Mouse (Mus musculus): ENCODE measurements around the gene Med29.
A peak's percentile ranks its signal among the peaks of the same experiment; 100 is the strongest.

The Med29 gene

DNA sequence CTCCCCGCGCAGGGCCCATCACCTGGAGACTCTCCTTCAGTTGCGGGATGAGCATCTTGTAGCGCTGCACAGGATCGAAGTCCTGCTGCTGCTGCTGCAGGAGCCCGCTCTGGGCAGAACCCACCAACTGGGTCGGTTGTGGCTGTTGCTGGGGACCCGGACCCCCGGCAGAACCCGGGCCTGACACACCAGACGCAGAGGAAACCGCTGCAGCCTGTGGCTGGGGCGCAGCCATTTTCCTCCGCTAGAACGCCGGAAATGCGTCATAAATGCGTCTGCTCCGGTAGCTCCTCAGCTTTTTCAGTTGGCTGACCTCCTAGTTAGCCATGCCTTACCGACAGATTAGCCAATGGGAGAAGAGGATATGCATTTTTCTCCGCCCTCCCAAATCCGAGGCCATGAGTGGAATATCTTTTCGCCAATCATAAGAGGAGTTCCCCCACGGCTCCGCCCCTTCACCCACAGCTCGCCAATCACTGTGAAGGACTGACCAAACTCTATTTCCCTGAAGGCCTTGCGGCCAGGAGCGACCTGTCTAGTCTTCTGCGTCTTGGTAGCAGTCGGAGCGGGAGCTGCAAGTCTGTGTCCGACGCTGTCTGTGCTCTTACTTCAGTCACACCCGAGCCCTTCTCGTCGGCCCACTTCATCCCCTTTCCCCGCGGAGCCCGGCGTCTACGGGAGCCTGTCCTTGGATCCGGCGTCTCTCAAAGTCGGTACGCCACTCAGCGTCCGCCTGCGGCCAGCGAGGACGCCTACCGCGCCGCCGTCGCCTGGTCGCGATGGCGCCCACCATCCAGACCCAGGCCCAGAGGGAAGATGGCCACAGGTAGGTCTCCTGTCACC is at the start of gene Med29, which contains the start of gene Paf1:
Med29 (minus strand) TSS at position 280 of the 843 bp plus-strand sequence.
Paf1 (plus strand) TSS at position 523 of the 843 bp plus-strand sequence.
- DNase-seq (ENCODE audit: low read depth, low spot score), result peak; percentile 97

DNA sequence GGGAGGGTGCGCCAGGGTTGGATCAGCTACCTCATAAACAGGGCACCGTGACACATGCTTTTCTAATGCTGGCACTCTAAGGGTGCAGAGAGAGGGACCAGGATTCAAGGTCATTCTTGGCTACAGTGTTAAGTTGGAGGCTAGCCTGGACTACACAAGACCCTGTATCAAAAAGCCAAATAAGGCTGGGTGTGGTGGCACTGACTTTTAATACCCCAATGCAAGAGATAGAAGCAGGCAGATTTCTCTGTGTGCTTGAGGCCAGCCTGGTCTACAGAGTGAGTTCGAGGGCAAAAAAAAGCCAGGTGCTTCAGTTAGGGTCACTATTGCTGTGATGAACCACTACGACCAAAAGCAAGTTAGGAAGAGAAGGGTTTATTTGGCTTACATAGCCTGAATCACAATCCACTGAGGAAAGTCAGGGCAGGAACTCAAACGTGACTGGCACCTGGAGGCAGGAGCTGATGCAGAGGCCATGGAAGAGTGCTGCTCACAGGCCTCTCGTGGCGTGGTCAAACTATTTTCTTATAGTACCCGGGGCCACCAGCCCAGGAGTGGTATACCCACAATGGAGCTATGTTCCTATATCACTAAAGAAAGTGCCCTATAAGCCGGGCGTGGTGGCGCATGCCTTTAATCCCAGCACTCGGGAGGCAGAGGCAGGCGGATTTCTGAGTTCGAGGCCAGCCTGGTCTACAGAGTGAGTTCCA is 49.4 kb upstream of the Med29 start:
- no peak for DNase-seq (ENCODE audit: low read depth, low spot score)

DNA sequence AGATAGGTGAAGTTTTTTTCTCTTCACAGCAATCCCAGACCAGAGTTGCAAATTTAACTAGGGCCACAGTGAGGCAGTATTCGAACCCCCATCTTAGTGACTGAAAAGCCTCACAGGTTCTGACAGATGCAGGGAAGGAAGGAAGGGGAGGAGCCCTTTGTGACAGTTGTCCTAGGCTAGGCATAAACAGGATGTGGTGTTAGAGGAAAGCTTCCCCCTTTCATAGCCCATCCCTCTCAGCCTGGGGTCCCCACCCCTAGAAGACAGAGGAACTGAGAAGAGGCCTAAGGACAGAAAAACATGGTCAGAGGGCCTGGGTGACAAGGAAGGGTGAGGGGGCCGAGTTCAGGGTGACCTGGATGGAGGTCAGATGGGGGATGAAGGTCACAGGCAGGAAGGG is 48.2 kb upstream of the Med29 start:
- peak; percentile 88 for DNase-seq (ENCODE audit: low read depth, low spot score)

DNA sequence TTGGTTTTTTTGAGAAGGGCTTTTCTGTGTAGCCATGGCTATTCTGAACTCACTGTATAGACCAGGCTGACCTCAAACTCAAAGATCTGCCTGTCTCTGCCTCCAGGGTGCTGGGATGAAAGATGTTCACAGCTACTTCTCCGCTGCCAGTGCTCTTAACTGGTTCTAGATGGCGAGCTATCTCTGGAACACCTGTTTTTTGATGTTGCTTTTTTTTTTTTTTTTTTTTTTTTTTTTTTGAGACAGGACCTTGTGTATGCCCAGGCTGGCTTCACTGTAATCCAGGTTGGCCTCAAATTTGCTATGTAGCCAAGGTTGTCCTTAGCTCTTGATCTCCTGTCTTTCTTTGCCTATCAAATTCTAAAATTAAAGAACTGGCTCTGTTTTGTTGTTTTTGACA is 46.3 kb upstream of the Med29 start:
- DNase-seq (ENCODE audit: low read depth, low spot score), result no peak

DNA sequence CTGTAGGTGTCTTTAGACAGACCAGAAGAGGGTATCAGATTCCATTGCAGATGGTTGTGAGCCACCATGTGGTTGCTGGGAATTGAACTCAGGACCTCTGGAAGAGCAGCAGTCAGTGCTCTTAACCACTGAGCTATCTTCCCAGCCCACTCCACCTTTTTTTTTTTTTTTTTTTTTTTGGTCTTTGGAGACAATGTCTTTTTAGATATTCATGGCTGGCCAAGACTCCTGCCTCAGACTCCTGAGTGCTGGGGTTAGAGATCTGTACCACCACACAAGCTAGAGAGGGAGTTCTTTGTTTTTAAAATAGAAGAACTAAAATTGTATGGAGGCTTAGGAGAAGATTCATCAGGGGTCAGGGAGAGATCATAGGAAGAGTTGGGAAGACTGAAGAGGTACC is 45.5 kb upstream of the Med29 start:
- no peak for DNase-seq (ENCODE audit: low read depth, low spot score)

DNA sequence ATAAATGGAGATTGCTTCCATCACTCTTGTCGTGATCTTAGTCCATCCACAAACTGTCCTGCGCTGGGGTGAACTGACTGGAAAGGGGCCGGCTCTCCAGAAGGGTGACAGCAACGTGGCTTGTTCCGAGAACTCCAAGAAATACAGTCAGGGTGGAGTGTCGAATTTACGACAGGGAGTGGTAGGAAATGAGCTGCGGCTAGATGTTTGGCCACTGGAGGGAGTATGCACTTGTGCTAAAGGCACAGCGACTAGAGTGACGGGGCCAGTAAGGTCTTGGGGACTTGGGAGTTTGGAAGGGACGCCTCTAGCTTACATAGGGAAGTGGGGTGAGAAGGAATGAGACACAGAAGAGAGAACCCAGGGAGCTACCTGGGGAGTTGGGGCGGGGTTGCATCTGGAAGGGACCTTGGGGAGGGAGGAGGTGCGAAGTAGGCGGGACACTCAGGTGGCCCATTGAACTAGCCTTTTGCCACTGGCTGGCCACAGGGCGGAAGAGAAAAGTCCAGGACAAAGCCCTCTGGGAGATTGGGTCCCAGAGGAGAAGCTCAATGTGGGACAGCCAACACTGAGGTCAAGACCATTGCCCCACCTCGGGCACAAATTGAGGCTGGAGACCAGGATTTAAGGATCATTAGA is 44.5 kb upstream of the Med29 start, which contains the start of gene Gmfg:
Gmfg (plus strand) TSS at position 516 of the 639 bp plus-strand sequence.
- peak; percentile 93 for DNase-seq (ENCODE audit: low read depth, low spot score)

DNA sequence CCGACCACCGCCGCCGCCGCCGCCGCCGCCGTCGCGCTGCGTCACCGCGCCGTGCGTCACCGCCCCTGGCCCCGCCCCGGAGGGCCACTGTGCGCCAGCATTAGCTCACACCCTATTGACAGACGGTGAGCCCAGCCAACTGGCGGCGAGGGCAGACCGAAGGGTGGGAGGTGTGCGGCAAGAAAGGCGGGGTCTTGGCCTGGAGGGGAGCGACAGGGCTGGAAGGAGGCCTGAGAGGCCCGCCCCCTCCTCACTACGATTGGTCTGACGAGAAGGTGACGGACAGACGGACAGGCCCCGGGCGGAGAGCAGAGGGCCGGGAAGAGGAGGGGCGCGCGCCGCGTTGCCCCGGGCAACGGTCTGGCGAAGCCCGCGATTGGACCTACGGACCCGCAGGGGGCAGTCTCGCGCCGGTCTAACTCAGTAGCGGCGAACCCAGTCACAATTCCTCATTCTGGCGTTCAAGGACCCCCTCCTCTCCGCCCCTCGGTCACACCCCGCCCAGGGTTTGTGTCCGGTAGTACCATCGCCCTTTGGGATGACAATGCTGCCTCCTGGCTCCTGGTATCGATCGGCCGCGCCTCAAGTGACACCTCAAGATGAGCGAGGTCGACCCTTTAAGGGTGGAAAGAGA is 43.9 kb upstream of the Med29 start:
- DNase-seq (ENCODE audit: low read depth, low spot score), result peak; percentile 100

DNA sequence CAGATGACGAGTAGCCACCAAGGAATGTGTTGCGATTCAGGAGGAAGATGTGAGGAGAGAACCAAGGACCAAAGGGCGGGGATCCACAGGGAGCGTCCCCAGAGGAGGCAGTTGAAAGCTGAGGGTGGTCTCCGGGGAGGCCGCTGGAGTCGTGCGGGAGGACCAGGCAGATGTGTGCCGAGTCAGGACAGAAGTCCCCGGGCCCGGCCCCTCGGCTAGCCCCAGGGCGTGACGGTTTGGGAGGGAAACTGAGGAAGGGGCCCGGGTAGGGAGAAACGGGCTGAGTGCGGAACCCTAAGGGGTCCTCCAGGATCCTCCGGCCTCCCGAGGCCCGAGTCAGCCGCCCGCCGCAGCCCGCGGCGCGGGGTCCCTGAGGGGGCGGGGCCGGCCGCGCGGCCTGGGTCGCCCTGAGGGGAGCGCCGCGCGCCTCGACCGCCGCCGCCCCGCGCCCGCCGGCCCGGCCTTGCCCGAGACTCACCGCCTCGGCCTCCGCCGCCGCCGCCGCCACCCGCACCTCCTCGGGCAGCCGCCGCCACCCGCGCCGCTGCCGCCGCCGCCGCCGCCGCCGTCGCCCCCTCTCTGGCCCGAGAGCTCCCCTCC is 43.3 kb upstream of the Med29 start:
- no peak for DNase-seq (ENCODE audit: low read depth, low spot score)

DNA sequence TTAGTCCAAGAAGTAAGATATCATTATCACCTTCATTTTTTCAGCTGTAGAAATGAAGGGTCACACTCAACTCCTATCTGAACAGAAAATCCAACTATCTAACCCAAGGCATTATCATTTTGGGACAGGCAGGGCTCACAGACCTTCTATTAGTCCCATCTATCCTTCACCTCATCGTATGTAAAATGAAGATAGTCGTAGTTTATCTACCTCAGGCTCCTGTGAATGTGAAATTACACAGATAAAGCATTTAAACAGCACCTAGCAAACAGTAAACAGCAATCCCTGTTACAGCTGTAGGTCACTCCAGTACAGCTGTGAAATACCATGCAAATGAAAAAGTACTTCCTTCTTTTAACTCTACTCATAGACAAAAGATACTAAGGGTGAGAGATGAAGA is 39.7 kb upstream of the Med29 start:
- DNase-seq (ENCODE audit: low read depth, low spot score), result no peak

DNA sequence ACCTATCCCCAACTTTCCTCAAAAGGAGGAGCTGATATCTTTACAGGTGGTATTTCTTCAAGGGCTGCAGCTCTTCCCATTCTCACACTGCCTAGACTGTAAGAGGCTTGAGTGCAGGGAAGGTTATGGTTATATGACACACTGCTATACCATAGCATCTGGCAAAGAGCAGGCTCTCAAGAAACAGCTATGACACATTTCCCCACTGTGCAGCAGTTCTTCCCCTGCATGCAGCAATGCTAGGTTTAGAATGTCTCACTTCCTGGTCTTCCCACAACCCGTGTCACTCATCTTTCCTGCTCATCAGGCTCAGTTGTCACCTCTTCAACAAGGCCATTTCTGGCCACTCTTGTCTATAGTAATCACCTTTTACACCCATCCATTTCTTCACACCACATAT is 38.0 kb upstream of the Med29 start:
- no peak for DNase-seq (ENCODE audit: low read depth, low spot score)

DNA sequence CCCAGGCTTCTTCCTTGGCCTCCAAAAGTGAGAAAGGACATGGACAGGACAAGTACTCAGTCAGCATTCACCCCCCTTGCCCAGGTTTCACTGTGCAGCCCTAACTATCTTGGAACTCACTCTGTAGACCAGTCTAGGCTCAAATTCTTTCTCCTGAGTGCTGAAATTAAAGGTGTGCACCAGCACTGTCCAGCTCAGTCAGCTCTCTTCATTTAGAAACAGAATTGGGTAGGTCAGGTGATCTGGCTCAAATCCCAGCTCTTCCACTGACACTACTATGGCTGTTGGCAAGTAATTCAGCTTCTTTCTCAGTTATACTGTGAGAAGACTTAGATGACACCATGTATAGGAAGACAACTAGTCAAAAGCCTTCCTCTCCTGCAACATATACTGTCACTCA is 35.2 kb upstream of the Med29 start:
- no peak for DNase-seq (ENCODE audit: low read depth, low spot score)

DNA sequence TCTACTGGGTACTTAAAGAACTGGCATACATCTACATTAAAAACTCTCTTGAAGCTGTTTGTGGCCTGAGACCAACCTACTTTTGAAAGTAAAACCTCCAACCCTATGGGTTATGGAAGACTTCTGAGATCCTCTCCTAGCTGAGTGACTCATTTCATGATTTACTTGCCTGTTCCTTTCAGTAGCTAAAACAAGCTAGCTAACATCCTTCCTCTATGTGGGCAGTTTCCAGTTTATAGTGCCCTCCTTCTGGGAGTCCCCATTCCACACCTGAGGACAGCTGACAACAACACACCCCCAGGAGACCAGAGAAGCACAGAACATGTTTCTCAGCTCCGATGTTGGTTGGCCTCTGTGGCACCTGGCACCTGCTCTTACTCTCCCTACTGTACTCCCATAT is 30.5 kb upstream of the Med29 start:
- no peak for DNase-seq (ENCODE audit: low read depth, low spot score)

DNA sequence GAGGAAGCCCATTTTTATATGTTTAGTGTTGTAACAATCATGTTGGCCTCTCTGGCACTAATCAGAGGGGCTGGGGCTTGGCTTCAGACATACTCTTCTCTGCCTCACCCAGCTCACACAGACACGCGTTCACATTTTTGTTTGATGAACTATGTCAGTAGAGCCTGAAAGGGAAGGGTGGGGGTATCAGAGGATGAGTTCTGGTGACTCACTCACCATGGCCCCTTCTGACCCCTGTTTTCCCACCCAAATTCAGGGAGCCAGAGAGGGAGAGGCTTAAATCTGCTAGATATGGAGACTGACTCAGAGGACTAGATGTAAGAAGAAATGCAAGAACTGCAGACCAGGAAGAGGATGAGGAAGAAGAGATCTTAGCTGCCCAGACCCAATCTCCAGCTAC is 26.9 kb upstream of the Med29 start:
- DNase-seq (ENCODE audit: low read depth, low spot score), result no peak

DNA sequence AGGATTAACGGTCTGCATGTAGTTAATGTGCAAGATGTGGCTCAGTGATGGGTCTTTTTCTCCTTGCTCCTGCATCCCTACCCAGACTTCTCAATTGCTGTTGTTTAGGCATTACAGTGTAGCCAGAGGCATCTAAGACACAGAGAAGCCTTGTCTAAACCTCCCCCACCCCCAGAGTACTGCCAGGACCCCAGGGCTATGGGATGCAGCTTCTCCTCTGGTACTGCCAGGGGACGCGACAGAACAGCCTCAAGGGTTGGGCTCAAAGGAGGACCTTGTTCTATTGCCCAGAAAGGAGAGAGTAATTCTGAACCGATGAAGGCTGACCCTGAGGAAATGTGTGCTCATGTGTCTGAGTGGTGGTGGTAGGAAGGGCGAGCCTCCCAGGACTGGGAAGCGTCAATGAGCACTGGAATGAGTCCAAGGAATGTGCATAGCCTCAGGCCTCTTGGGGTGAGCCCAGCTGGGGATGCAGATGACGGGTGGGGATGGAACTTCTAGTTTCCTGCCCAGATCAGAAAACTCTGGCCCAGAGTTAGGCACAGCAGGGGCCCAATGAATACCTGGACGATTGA is 25.7 kb upstream of the Med29 start:
- no peak for DNase-seq (ENCODE audit: low read depth, low spot score)

DNA sequence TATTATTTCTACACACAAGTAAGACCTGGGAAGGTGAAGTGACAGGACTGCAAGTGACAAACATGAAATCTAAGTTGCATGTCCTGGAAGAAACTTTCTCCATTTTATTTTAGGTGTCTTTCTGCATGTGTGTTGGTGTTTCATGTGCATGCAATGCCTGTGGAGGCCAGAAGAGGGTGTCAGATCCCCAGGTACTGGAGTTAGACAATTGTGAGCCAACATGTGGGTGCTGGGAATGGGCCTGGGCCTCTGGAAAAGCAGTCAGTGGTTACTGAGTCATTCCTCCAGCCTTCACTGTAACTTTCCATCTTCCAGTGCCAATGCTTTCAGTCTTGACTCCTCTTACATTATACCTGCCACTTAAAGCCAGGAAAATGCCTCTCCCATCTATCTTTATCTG is 24.9 kb upstream of the Med29 start:
- DNase-seq (ENCODE audit: low read depth, low spot score), result no peak

DNA sequence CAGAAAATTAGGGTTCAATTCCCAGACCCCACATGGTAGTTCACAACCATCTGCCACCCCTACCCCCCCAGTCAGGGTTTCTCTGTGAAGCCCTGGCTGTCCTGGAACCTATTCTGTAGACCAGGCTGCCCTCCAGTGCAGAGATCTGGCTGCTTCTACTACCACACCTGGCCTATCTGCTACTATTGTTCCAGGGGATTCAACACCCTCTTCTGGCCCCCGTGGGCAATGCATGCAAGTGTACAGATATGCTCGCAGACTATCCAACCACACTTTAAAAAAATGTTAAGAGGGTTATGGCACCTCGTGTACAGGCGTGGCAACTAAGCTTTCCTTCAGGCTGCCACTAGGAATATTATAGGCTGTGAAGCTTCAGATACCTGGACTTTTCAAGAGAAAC is 20.3 kb upstream of the Med29 start:
- DNase-seq (ENCODE audit: low read depth, low spot score), result peak; percentile 41

DNA sequence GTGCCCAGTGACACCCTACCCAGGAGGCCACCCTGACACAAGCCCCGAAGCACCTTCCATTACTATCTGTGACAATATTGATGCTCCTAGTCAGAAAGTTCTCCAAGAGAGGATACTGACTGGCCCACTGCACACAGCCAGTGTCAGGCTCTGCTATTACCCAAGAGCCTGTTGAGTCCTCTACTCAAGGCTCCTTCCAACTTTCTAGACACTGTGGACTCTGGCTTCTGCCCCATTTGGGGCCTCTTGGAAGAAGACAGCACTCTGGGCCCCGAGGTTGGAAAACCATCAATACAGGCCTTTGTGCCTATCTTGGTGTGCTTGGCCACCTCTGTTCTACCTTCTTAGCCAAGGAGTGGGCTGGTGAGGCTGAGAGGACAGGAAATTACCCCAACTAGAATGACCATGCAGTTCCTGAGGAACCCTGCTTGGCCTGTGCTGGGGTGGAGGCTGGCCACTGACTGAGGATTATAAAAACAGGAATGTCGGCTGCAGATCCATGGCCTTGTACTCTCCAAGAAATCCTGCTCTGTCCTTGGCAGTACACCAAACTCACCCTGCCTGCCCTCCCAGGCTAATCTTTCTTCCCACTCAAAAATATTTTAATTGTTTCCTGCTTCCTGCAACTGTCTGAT is 18.4 kb upstream of the Med29 start:
- no peak for DNase-seq (ENCODE audit: low read depth, low spot score)

DNA sequence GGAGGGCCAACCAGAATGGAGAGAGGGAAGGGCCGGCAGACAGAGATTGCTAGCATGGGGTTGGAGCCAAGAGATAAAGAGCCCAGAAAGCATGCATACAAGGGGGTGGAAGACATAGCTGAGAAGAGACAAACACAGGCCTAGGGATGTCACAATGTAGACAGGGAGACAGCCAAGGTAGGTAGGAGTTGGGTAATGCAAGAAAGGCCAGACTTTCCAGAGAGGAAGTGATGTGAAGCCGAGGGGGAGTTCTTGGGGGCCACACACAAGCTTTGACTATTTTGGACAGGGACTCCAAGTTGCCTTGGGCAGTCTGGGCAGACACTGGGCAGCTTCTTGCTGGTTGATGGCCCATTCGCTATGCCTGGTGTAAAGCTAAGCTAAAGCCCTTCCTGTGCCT is 9.4 kb upstream of the Med29 start:
- no peak for DNase-seq (ENCODE audit: low read depth, low spot score)

DNA sequence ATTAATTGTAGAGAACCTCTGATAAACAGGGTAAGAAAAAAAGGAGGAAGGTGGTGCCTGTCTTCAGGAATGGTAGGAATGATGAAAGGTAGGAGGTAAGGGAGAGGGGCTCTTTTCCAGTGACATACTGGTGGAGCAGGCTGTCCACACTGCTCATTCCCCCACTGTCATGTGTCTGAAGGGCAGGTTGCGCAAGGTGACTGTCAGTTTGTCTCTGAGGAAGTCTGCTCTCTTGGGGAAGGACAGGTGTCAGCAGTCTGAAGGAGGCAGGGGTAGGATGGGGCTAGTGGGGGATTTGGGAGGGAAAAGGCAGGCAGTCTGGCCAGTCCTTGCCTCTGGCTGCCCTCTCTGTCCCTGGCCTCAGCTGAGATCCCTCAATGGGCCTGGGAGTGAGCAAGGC is 8.5 kb upstream of the Med29 start:
- DNase-seq (ENCODE audit: low read depth, low spot score), result no peak

DNA sequence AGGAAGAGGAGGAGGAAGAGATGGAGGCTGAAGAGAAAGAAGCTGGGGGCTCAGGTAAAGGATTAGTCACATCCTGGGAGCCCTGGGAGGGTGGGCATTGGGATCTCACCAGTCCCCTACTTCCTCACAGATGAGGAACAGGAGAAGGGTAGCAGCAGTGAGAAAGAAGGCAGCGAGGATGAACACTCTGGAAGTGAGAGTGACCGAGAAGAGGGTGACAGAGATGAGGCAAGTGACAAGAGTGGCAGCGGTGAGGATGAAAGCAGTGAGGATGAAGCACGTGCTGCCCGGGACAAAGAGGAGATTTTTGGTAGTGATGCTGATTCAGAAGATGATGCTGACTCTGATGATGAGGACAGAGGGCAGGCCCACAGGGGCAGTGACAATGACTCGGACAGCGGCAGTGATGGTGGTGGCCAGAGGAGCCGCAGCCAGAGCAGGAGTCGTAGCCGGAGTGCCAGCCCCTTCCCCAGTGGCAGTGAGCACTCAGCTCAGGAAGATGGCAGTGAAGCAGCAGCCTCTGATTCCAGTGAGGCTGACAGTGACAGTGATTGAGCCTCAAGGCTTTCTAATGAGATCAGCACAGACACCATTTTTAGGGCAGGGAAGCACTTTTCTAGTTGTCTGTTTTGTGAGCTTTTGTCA is 6.3 kb upstream of the Med29 start:
- no peak for DNase-seq (ENCODE audit: low read depth, low spot score)

Data from CD4-positive, CD25-positive, alpha-beta regulatory T cell, adult 2 months (primary cell).